Mouse (Mus musculus): Measurements from ENCODE around the gene Olfr616. TPM values are rescaled to one million over a fixed set of nuclear protein-coding genes. Genes with fewer than 3 reads are reported as not detected.

Olfr616 gene
- total RNA-seq (2023): not detected

GRCm38 (mm10) chr7:103569043-103569442, at the start of gene Olfr616:
Olfr616 (minus strand) TSS chr7:103569143.

GRCm38 (mm10) chr7:103612434-103612833, 43.5 kb upstream of the Olfr616 start, which contains the start of gene Olfr620:
Olfr620 (minus strand) TSS chr7:103612534.

GRCm38 (mm10) chr7:103600275-103600674, 31.3 kb upstream of the Olfr616 start, which contains the start of gene Olfr619:
Olfr619 (plus strand) TSS chr7:103600575.

GRCm38 (mm10) chr7:103589803-103590202, 20.9 kb upstream of the Olfr616 start, which contains the start of gene Olfr618:
Olfr618 (plus strand) TSS chr7:103590103.

GRCm38 (mm10) chr7:103572761-103573160, 3.8 kb upstream of the Olfr616 start, which contains the start of gene Olfr617:
Olfr617 (plus strand) TSS chr7:103573061.

GRCm38 (mm10) chr7:103555779-103556178, 13.2 kb downstream of the Olfr616 start, which contains the start of gene Olfr615:
Olfr615 (plus strand) TSS chr7:103556079.

GRCm38 (mm10) chr7:103547774-103548173, 21.2 kb downstream of the Olfr616 start, which contains the start of gene Olfr613:
Olfr613 (plus strand) TSS chr7:103548074.

GRCm38 (mm10) chr7:103542617-103543016, 26.3 kb downstream of the Olfr616 start, which contains the start of gene Olfr612:
Olfr612 (minus strand) TSS chr7:103542717.

GRCm38 (mm10) chr7:103520746-103521145, 48.2 kb downstream of the Olfr616 start, which contains the start of gene Olfr611:
Olfr611 (minus strand) TSS chr7:103520846.

Other genes starting within 250 kb of the Olfr616 start
- not detected for gene Olfr598, start 245.6 kb downstream of the Olfr616 start, total RNA-seq (2023)
- not detected for gene Olfr599, start 233.2 kb downstream of the Olfr616 start, total RNA-seq (2023)
- gene Olfr600, start 219.5 kb downstream of the Olfr616 start, total RNA-seq (2023): not detected
- not detected for gene Olfr601, start 206.5 kb downstream of the Olfr616 start, total RNA-seq (2023)
- gene Olfr603, start 183.0 kb downstream of the Olfr616 start, total RNA-seq (2023): not detected
- gene Usp17lc, start 154.1 kb downstream of the Olfr616 start, total RNA-seq (2023): not detected
- not detected for gene Olfr605, start 123.7 kb downstream of the Olfr616 start, total RNA-seq (2023)
- not detected for gene Olfr606, start 120.1 kb downstream of the Olfr616 start, total RNA-seq (2023)
- not detected for gene Olfr607, start 105.0 kb downstream of the Olfr616 start, total RNA-seq (2023)
- not detected for gene Olfr608, start 99.3 kb downstream of the Olfr616 start, total RNA-seq (2023)
- gene Olfr609, start 71.1 kb downstream of the Olfr616 start, total RNA-seq (2023): not detected
- gene Olfr610, start 57.0 kb downstream of the Olfr616 start, total RNA-seq (2023): not detected
- gene Olfr611, start 48.3 kb downstream of the Olfr616 start, total RNA-seq (2023): not detected
- not detected for gene Olfr612, start 26.4 kb downstream of the Olfr616 start, total RNA-seq (2023)
- not detected for gene Olfr613, start 21.1 kb downstream of the Olfr616 start, total RNA-seq (2023)
- not detected for gene Olfr615, start 13.1 kb downstream of the Olfr616 start, total RNA-seq (2023)
- gene Olfr617, start 3.9 kb upstream of the Olfr616 start, total RNA-seq (2023): not detected
- gene Olfr618, start 21.0 kb upstream of the Olfr616 start, total RNA-seq (2023): not detected
- gene Olfr619, start 31.4 kb upstream of the Olfr616 start, total RNA-seq (2023): not detected
- not detected for gene Olfr620, start 43.4 kb upstream of the Olfr616 start, total RNA-seq (2023)
- gene Olfr622, start 73.6 kb upstream of the Olfr616 start, total RNA-seq (2023): not detected
- not detected for gene Olfr623, start 94.6 kb upstream of the Olfr616 start, total RNA-seq (2023)
- not detected for gene Olfr624, start 102.0 kb upstream of the Olfr616 start, total RNA-seq (2023)
- not detected for gene Olfr625-ps1, start 113.6 kb upstream of the Olfr616 start, total RNA-seq (2023)
- gene Olfr243, start 145.5 kb upstream of the Olfr616 start, total RNA-seq (2023): not detected
- gene Olfr628, start 161.2 kb upstream of the Olfr616 start, total RNA-seq (2023): not detected
- not detected for gene Olfr629, start 175.8 kb upstream of the Olfr616 start, total RNA-seq (2023)
- gene Olfr630, start 188.2 kb upstream of the Olfr616 start, total RNA-seq (2023): not detected
- not detected for gene Olfr69, start 202.5 kb upstream of the Olfr616 start, total RNA-seq (2023)
- not detected for gene Olfr68, start 210.6 kb upstream of the Olfr616 start, total RNA-seq (2023)
- not detected for gene Olfr67, start 222.7 kb upstream of the Olfr616 start, total RNA-seq (2023)
- 328 TPM for gene Hbb-bt, start 244.9 kb upstream of the Olfr616 start, total RNA-seq (2023)

Data from CD8-positive naive resting alpha-beta T cell, adult 57 days (primary cell).